Mouse (Mus musculus) retina, postnatal 7 days (tissue): Measurements from ENCODE around the gene Rnf31.

ENCODE experiments used
- DNase-seq: peaks from one replicate; pipeline ENCODE4 v3.0.0-alpha.2; 2012; ENCODE audit warnings: low read depth, low spot score

Gene Rnf31

DNA sequence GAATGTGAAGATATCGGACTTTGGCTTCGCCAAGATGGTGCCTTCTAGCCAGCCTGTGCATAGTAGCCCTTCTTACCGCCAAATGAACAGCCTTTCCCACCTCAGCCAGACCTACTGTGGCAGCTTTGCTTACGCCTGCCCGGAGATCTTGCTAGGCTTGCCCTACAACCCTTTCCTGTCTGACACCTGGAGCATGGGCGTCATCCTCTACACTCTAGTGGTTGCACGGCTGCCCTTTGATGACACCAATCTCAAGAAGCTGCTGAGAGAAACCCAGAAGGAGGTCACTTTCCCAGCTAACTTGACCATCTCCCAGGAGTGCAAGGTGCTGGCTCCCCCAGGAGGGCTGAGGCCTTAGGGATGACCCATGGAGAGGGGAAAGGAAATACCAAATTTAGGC is 60.0 kb downstream of the Rnf31 start:
- no peak for DNase-seq
